Mouse (Mus musculus) bone marrow macrophage, adult 2 months (primary cell): ENCODE data around the gene Plekhm1.

Experiments
- CTCF ChIP-seq: IDR thresholded peaks from 2 replicates; pipeline ENCODE4 v1.5.1; 2012; ENCODE audit warnings: low read depth, mild to moderate bottlenecking, low read length, moderate library complexity
- POLR2A ChIP-seq: IDR thresholded peaks from 2 replicates; pipeline ENCODE4 v1.6.1; 2012; ENCODE audit warnings: mild to moderate bottlenecking, low read depth, low read length, borderline replicate concordance

DNA sequence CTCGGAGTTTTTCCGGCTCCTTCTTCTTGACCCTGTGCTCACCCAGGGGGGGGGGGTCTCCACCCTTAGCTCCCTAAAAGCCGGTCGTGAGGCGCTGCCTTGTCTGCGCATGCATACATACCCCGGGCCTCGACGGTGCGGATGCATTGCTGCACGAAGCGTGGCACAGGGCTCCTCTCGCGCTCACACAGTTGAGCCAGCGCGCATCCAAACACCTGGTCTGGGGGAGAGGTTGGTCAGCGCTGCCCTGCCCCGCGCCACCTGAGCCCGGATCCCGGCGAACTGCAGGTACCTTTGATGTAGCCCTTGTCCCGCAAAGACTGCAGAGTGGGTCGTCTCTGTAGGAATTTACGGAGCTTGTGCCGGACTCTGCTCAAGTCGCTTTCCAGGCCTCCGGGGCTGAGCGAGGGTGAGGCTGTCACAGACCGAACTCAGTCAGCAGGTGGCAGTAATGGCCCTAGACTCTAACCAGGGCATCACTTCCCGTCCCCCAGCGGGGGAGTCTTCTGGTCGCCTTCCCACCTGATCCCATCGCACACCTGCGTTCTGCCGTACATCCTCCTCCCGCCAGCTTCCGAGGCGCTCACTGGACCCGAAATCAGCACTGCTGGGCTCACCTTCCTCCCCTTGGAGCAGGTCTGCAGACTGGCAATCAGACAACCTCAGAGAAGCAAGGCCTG, 78.6 kb downstream of the Plekhm1 start:
- TF ChIP-seq CTCF (no peak), POLR2A (no peak)
